Mouse (Mus musculus): ENCODE measurements around the gene Zer1.
A peak's percentile ranks its signal among the peaks of the same experiment; 100 is the strongest.
"Not testable (repeated sequence)": the region's sequence is repeated elsewhere in the genome, so short reads cannot be mapped to it uniquely, and the experiment has no call there.

Zer1 gene

GRCm38 (mm10) chr2:30124472-30125274 is at the start of gene Zer1:
TSS of gene Zer1 (minus strand) at chr2:30124585.
- DNase-seq (ENCODE audit: extremely low read depth, low read depth, low spot score): no peak

GRCm38 (mm10) chr2:30173541-30174240 is 49.3 kb upstream of the Zer1 start:
- DNase-seq (ENCODE audit: extremely low read depth, low read depth, low spot score): no peak

DNA sequence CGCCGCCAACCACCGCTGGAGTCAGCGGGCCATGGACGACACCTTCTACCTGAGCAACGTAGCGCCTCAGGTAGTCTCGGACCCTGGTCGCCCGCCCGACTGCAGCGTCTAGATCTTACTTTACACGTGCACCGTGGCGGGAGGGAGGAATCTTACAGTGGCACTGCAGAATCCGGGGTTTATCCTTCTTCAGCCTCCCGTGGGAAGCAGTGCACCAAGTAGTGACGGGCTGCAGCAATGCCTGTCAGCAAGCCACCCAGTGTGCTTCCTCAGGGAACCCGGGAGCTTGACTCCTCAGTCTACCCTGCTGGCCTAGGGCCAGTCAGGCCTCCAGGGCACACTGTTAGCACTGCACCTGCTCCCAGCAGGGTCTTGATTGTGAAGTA is 47.6 kb upstream of the Zer1 start:
- no peak for DNase-seq (ENCODE audit: extremely low read depth, low read depth, low spot score)

DNA sequence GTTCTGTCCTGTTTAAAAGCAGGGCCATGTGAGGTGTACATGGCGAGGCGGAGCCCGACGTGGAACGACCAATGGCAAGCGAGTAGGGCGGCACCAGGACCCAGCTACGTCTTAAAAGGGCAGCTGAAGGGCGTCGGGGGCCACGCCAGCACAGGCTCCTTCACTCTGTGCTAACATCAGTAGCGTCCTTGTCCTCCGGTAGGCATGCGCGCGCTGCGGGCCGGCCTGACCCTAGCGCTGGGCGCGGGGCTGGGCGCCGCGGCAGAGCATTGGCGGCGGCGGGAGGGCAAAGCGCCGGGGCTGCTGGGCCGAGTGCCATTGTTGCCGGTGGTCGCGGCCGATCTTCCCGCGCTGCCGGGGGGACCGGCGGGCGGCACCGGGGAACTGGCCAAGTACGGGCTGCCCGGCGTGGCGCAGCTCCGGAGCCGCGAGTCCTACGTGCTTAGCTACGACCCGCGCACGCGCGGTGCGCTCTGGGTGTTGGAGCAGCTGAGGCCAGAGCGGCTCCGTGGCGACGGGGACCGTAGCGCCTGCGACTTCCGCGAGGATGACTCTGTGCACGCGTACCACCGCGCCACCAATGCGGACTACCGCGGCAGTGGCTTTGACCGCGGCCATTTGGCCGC is 47.1 kb upstream of the Zer1 start, which contains the start of gene Endog:
TSS of gene Endog (plus strand) at position 123 of the 626 bp plus-strand sequence.
- DNase-seq (ENCODE audit: extremely low read depth, low read depth, low spot score): no peak

DNA sequence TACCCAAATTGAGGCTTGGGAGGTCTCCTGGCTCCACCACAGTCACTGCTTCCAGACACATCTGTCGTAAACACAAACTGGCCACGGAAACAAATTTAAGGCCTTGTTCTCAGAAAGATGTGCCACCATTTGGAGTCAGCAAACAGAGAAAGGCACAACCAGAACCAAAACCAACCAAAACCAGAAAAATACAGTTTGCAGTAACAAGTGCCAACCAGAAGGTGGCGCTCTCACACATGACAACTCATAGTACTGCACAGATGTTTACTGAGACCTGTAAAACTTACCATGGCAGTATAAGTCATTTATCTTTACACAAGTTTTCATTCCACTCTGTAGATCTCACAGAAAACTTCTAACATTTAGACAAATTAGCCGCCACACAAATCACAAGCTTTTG is 42.3 kb upstream of the Zer1 start:
- no peak for DNase-seq (ENCODE audit: extremely low read depth, low read depth, low spot score)

GRCm38 (mm10) chr2:30164340-30164932 is 40.1 kb upstream of the Zer1 start:
- no peak for DNase-seq (ENCODE audit: extremely low read depth, low read depth, low spot score)

- no peak for DNase-seq (ENCODE audit: extremely low read depth, low read depth, low spot score)
Observed at GRCm38 (mm10) chr2:30161809-30162208, 37.4 kb upstream of the Zer1 start.

- DNase-seq (ENCODE audit: extremely low read depth, low read depth, low spot score): not testable (repeated sequence)
Observed at GRCm38 (mm10) chr2:30159871-30160270, 35.5 kb upstream of the Zer1 start.

- peak; percentile 23 for DNase-seq (ENCODE audit: extremely low read depth, low read depth, low spot score)
Observed at GRCm38 (mm10) chr2:30152616-30153015, 28.2 kb upstream of the Zer1 start.

DNA sequence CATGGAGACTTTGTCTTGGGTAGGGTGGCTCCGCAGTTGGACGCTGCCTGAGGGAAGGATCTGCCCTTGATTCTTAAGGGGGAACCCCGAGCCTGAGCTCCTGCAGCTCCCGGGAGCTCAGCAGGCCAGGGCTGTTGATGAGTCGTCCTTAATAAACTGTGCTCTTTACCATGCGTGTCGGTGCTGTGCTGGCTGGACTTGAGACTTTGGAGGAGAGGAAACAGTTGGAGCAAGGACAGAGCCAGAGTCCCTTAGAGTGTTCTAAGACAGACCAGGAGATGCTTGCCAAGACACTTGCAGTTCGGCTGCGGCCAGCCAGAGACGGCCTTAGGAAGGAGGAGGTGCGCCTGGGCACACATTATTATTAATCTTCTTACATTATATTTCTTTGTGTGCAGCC is 27.5 kb upstream of the Zer1 start:
- DNase-seq (ENCODE audit: extremely low read depth, low read depth, low spot score): peak; percentile 31

- DNase-seq (ENCODE audit: extremely low read depth, low read depth, low spot score): peak; percentile 93
Observed at GRCm38 (mm10) chr2:30147466-30147865, 23.1 kb upstream of the Zer1 start.

DNA sequence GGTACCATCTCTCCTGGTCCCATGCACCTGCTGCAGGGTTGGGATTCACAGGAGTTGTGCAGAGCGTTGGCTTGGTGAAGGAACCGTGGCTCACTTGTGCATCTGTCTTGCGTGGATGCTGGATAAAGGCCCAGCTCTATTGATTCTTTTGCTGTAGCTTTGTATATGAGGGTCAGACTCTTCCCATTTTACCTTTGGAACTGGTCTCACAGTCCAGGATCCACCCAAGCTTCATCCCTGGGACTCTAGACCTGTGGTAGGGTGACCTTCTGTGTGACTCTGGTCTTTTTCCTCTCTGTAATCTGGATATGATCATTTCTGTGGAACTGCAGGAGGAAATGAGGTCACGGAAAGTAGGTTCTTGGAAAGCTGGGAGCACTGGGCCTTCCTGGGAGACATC is 20.1 kb upstream of the Zer1 start:
- DNase-seq (ENCODE audit: extremely low read depth, low read depth, low spot score): no peak

DNA sequence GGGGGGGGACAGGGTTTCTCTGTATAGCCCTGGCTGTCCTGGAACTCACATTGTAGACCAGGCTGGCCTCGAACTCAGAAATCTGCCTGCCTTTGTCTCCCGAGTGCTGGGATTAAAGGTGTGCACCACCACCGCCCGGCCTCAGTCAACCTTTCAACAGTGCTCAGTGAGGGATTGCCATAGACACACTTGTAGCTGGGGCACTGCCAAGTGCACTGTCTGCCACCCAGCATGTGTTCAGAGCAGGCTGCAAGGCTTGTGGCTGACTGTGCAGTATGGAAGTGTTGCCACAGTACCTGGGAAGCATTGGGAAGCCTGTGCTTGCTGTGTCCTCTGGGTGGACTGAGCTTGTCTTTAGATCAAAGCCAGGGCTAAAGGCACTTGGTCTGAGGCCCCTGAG is 15.6 kb upstream of the Zer1 start:
- not testable (repeated sequence) for DNase-seq (ENCODE audit: extremely low read depth, low read depth, low spot score)

DNA sequence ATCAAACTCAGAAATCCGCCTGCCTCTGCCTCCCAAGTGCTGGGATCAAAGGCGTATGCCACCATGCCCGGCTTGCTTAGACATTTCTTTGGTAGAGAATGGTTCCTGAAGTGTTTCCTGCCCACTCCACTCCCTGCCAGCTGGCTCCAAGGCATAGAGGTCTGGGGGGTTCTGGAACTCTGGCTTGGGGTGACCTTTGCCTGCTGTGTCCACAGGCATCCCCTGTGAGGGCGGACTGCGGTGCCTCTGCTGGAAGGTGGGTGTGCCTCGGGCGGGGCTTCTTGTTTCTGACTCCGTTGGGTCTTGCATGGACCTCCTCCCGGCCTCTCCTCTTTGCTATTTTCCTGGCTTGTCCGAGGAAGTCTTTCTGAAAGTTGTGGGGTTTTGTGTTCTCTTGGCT is 12.1 kb upstream of the Zer1 start:
- DNase-seq (ENCODE audit: extremely low read depth, low read depth, low spot score): no peak

GRCm38 (mm10) chr2:30134928-30135620 is 10.7 kb upstream of the Zer1 start:
- DNase-seq (ENCODE audit: extremely low read depth, low read depth, low spot score): no peak

DNA sequence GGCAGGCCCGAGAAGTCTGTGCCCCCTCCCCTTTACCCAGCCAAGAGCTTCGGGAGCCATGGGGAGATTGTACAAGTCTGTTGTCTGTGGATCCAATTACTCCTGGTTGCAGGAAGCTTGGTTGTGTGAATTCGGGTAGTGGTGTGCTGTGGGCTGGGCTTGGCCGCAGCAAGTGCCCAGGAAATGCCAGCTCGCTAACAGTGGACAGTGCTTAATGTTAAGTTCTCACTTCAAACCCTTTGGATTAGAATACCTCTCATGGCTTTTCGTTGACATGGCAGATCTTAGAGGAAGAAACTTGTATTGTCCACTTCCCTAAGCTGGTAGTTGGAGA is 10.0 kb upstream of the Zer1 start:
- no peak for DNase-seq (ENCODE audit: extremely low read depth, low read depth, low spot score)

GRCm38 (mm10) chr2:30133613-30134377 is 9.4 kb upstream of the Zer1 start, which contains the start of gene Tbc1d13:
TSS of gene Tbc1d13 (plus strand) at chr2:30133746.
- DNase-seq (ENCODE audit: extremely low read depth, low read depth, low spot score): peak; percentile 39

DNA sequence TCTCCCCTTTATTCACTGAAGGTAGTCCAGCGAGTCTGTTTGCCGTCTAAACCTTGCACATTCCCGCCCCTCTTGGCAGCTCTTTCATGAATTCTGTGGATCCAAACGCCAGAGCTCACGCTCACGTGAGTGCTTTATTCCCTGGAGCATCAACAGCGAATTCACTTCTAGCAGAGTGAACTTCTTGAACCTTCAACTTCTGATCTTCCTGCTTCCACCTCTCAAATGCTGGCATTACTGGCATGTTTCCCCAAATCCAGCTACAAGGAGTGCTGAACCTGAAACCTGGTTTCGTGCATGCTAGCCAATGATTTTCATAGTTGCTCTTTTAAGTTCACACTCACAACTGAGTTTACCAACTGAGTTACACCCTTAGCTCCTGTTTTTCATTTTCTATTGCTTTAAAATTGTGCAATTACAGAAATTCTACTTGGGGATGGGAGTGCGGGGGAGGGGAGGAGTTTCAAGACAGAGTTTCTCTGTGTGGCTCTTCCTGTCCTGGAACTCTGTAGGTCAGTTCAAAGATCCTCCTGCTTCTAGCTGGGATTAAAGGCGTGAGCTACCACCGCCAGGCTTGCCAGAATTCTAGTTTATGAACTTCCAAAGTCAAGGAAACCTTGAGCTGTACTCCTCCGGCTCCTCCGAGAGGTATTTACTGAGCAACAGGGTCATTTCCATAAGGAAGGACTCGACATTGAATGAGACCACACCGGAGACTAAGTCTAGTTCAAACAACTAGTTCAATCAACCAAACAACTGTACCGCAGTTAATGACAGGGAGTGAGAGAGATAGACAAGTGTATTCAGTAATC is 8.6 kb upstream of the Zer1 start:
- DNase-seq (ENCODE audit: extremely low read depth, low read depth, low spot score): peak; percentile 64

DNA sequence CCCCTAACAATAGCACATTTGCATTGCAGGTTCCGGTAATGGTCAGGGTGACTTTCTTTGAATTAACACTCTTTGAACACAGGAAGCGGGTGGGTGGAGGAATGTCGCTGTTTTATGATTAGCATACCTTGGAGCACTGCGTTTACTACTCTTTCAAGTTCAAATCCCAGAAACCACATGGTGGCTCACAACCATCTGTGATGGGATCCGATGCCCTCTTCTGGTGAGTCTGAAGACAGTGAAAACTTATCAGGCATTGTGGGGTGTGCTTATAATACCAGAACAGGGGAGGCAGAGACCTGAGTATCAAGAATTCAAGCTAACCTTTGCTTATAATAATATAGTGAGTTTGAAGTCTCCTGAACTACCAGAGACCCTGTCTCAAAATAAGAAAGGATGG is 6.9 kb upstream of the Zer1 start:
- DNase-seq (ENCODE audit: extremely low read depth, low read depth, low spot score): not testable (repeated sequence)

Data from fat pad, adult 2 months (tissue).